Mouse (Mus musculus) cortical plate, adult 2 months (tissue): ENCODE results near the gene Gm37240. TPM values are rescaled to one million over a fixed set of nuclear protein-coding genes. Genes with fewer than 3 reads are reported as not detected.

Experiments
- H3K27ac ChIP-seq: fragments of 200-500 bp; 2 replicates; pipeline ENCODE4 v1.5.1; 2012; ENCODE audit warnings: low read length, control low read depth, inconsistent platforms; ENCODE audit not compliant: insufficient read depth
- H3K4me1 ChIP-seq: fragments of 200-500 bp; 2 replicates; pipeline ENCODE4 v1.6.1; 2011; ENCODE audit warnings: low read length; ENCODE audit not compliant: control insufficient read depth, insufficient read depth
- H3K4me3 ChIP-seq: fragments of 200-500 bp; 2 replicates; pipeline ENCODE4 v1.5.1; 2011; ENCODE audit warnings: mild to moderate bottlenecking, low read length, control low read depth; ENCODE audit not compliant: insufficient read depth
- CTCF ChIP-seq: fragments of 200-500 bp; IDR thresholded peaks from 2 replicates; pipeline ENCODE4 v1.5.1; 2011; ENCODE audit warnings: mild to moderate bottlenecking, control low read depth, low read length; ENCODE audit not compliant: insufficient read depth; ENCODE audit errors: extremely low read depth
- POLR2A ChIP-seq: fragments of 200-500 bp; IDR thresholded peaks from 2 replicates; pipeline ENCODE4 v1.6.1; 2011; ENCODE audit warnings: mild to moderate bottlenecking, low read length, control low read depth; ENCODE audit not compliant: insufficient read depth; ENCODE audit errors: extremely low read depth
- polyA plus RNA-seq: library from polyadenylated mRNA; depleted of rRNA; stranded (reverse); fragments of >200 nt; gene quantifications from 2 replicates; pipeline ENCODE4 v1.2.3, GENCODE M21; 2012

Gm37240 gene
- polyA plus RNA-seq, 1 experiment, result 0.81 TPM

- no peak overlapping the region for H3K27ac ChIP-seq
- no peak for TF ChIP-seq CTCF
- TF ChIP-seq POLR2A, result no peak
- no peaks in the 10 kb centered on the region for H3K4me1 ChIP-seq
- H3K4me3 ChIP-seq, result no peak overlapping the region
These were observed 1345.4 kb downstream of the Gm37240 start for GRCm38 (mm10) chr3:84541881-84542280.

GRCm38 (mm10) chr3:84540640-84541039 is 1346.7 kb downstream of the Gm37240 start:
- H3K27ac ChIP-seq, result no peak overlapping the region
- H3K4me1 ChIP-seq, result no peaks in the 10 kb centered on the region
- TF ChIP-seq CTCF (no peak), POLR2A (no peak)
- no peak overlapping the region for H3K4me3 ChIP-seq

GRCm38 (mm10) chr3:84536987-84537386 is 1350.3 kb downstream of the Gm37240 start:
- no peak overlapping the region for H3K27ac ChIP-seq
- no peak for TF ChIP-seq POLR2A
- no peak for TF ChIP-seq CTCF
- no peak overlapping the region for H3K4me3 ChIP-seq
- H3K4me1 ChIP-seq, result no peaks in the 10 kb centered on the region

GRCm38 (mm10) chr3:84533227-84533626 is 1354.1 kb downstream of the Gm37240 start:
- Histone ChIP-seq H3K4me1 (no peaks in the 10 kb centered on the region), H3K27ac (no peak overlapping the region), H3K4me3 (no peak overlapping the region)
- no peak for TF ChIP-seq POLR2A
- TF ChIP-seq CTCF, result no peak

- no peak for TF ChIP-seq CTCF
- no peak for TF ChIP-seq POLR2A
- no peaks in the 10 kb centered on the region for H3K4me1 ChIP-seq
- H3K4me3 ChIP-seq, result no peak overlapping the region
- no peak overlapping the region for H3K27ac ChIP-seq
These were observed 1358.3 kb downstream of the Gm37240 start for GRCm38 (mm10) chr3:84529021-84529420.

- TF ChIP-seq POLR2A (no peak), CTCF (no peak)
- no peak overlapping the region for H3K4me3 ChIP-seq
- no peaks in the 10 kb centered on the region for H3K4me1 ChIP-seq
- no peak overlapping the region for H3K27ac ChIP-seq
These were observed 1362.4 kb downstream of the Gm37240 start for GRCm38 (mm10) chr3:84524952-84525351.

- Histone ChIP-seq H3K27ac (no peak overlapping the region), H3K4me3 (no peak overlapping the region), H3K4me1 (no peaks in the 10 kb centered on the region)
- TF ChIP-seq POLR2A (no peak), CTCF (no peak)
These were observed 1371.2 kb downstream of the Gm37240 start for GRCm38 (mm10) chr3:84516163-84516562.

- TF ChIP-seq CTCF, result no peak
- no peak for TF ChIP-seq POLR2A
- H3K27ac ChIP-seq, result no peak overlapping the region
- H3K4me3 ChIP-seq, result no peak overlapping the region
- no peaks in the 10 kb centered on the region for H3K4me1 ChIP-seq
These were observed 1374.4 kb downstream of the Gm37240 start for GRCm38 (mm10) chr3:84512774-84513515.

- no peak for TF ChIP-seq POLR2A
- TF ChIP-seq CTCF, result no peak
- no peak overlapping the region for H3K4me3 ChIP-seq
- no peak overlapping the region for H3K27ac ChIP-seq
- no peaks in the 10 kb centered on the region for H3K4me1 ChIP-seq
These were observed 1382.1 kb downstream of the Gm37240 start for GRCm38 (mm10) chr3:84505193-84505592.

GRCm38 (mm10) chr3:84504291-84504690 is 1383.0 kb downstream of the Gm37240 start:
- Histone ChIP-seq H3K4me1 (no peaks in the 10 kb centered on the region), H3K4me3 (no peak overlapping the region), H3K27ac (no peak overlapping the region)
- no peak for TF ChIP-seq CTCF
- TF ChIP-seq POLR2A, result no peak
